Mouse (Mus musculus): Measurements from ENCODE around the gene Gp9.

GRCm38 (mm10) chr6:87780546-87781301 lies 2.9 kb downstream of the Gp9 start:
- TF ChIP-seq POLR2A (IDR thresholded peaks at IDR 0.05; ENCODE audit: insufficient read depth, low read depth, low read length) (no peak), CTCF (IDR thresholded peaks at IDR 0.05) (no peak)
